14 mouse cellular contexts compared by ENCODE assay signal in genomic region chr1:20619363-20619762, GRCm38 (mm10). TPM values are rescaled to one million over a fixed set of nuclear protein-coding genes. Genes with fewer than 3 reads are reported as not detected.
A peak's percentile ranks its signal among the peaks of the same experiment; 100 is the strongest.
DNase-seq lines count a peak whose midpoint lies in the region; ATAC-seq and TF ChIP-seq lines count a peak whose summit lies in the region.
"Had no signal": no experiment of that assay in that cellular context is flagged by ENCODE, and none has a peak within 500 bp of the region (broad histone marks: within the 10 kb centered on the region; RNA-seq: fewer than 3 reads in every experiment).

No protein-coding gene starts in this region.

- H3K4me1 ChIP-seq in lung, embryonic 15.5 days, result 0 out of 2 replicates have a peak, but pooled peaks cover 7% of the 10 kb centered on the region
- no peaks in the 10 kb centered on the region for H3K4me1 ChIP-seq in hindbrain, embryonic 12.5 days
- H3K4me1 ChIP-seq: heart, embryonic 10.5 days had no signal

- H3K9ac ChIP-seq in lung, embryonic 15.5 days, result no peak overlapping the region
- H3K9ac ChIP-seq in hindbrain, embryonic 12.5 days, result no peak overlapping the region

- no peak for DNase-seq in lung, postnatal 25 days (ENCODE audit: low spot score)
- DNase-seq in Patski (ENCODE audit: low read depth, low spot score), result peak; percentile 93
- DNase-seq in kidney, adult 9 months, result peak; percentile 95
- DNase-seq in testis, postnatal 10 days (ENCODE audit: low spot score), result no peak
- DNase-seq: adrenal gland, adult 8-10 months; cerebellum, adult 9-10 months; heart, postnatal 4 days; left cerebral cortex, postnatal 4 days; thymus, postnatal 4 days had no signal

- POLR2A ChIA-PET in Patski (lab: Charles Lee), result interaction anchor here (1.1 kb wide), 1 partner anchor 60 kb away, joined by 3 read pairs; no protein-coding TSS in a partner anchor

- no peaks in the 10 kb centered on the region for H3K79me2 ChIP-seq in myocyte (ENCODE audit: control insufficient read depth, insufficient read depth)

- no peak overlapping the region for H3ac ChIP-seq in myocyte (ENCODE audit: control insufficient read depth, insufficient read length)

- no peaks in the 10 kb centered on the region for H3K9me3 ChIP-seq in lung, embryonic 15.5 days
- H3K9me3 ChIP-seq in hindbrain, embryonic 12.5 days (replicated peaks), result no peaks in the 10 kb centered on the region
- H3K9me3 ChIP-seq: heart, embryonic 10.5 days had no signal

- H3K36me3 ChIP-seq in lung, embryonic 15.5 days, result no peaks in the 10 kb centered on the region
- H3K36me3 ChIP-seq in myocyte (ENCODE audit: control insufficient read depth, insufficient read depth), result no peaks in the 10 kb centered on the region
- no peaks in the 10 kb centered on the region for H3K36me3 ChIP-seq in hindbrain, embryonic 12.5 days
- H3K36me3 ChIP-seq: heart, embryonic 10.5 days had no signal

- ATAC-seq in lung, embryonic 15.5 days (ENCODE audit: borderline replicate concordance, extremely low read depth, low FRiP score, low TSS enrichment), result peak; percentile 55; the same call in 1 of the 2 replicates
- peak; percentile 89 for ATAC-seq in Patski
- ATAC-seq in hindbrain, embryonic 12.5 days (ENCODE audit: low FRiP score), result no peak

- CTCF ChIA-PET in Patski (lab: Charles Lee), result interaction anchor here (1.7 kb wide), 1 partner anchor 59 kb away, joined by 4 read pairs; no protein-coding TSS in a partner anchor

- H3K4me3 ChIP-seq in lung, embryonic 15.5 days, result no peak overlapping the region
- no peak overlapping the region for H3K4me3 ChIP-seq in myocyte
- no peak overlapping the region for H3K4me3 ChIP-seq in hindbrain, embryonic 12.5 days
- H3K4me3 ChIP-seq: heart, embryonic 10.5 days had no signal

- H3K27ac ChIP-seq in lung, embryonic 15.5 days, result no peak overlapping the region
- H3K27ac ChIP-seq in hindbrain, embryonic 12.5 days, result no peak overlapping the region
- H3K27ac ChIP-seq: heart, embryonic 10.5 days had no signal

- H3K27me3 ChIP-seq in lung, embryonic 15.5 days, result no peaks in the 10 kb centered on the region
- H3K27me3 ChIP-seq in Patski, result no peaks in the 10 kb centered on the region
- H3K27me3 ChIP-seq in myocyte (ENCODE audit: control insufficient read depth, insufficient read depth, insufficient read length), result no peaks in the 10 kb centered on the region
- H3K27me3 ChIP-seq in hindbrain, embryonic 12.5 days, result no peaks in the 10 kb centered on the region

- peak; percentile 46 for TF ChIP-seq POLR2A in myocyte (IDR thresholded peaks at IDR 0.05; ENCODE audit: insufficient read length, low read depth)

- TF ChIP-seq CTCF in Patski (IDR thresholded peaks at IDR 0.05), result no peak

- in situ Hi-C loops in Patski (cut with MboI; ENCODE audit: low pct_unique_long_range_greater_than_20kb), result loop anchor here (5.0 to 10.0 kb wide), 2 partner anchors 33 to 265 kb away; no protein-coding TSS in a partner anchor

- 39% methylated on average over 3 of the region's 3 CpGs for WGBS in lung, embryonic 15.5 days
- WGBS in hindbrain, embryonic 12.5 days, result 65% methylated on average over 3 of the region's 3 CpGs

- no peak overlapping the region for H3K4me2 ChIP-seq in lung, embryonic 15.5 days
- peak overlapping the region; percentile 46 for H3K4me2 ChIP-seq in myocyte (ENCODE audit: low read depth)
- no peak overlapping the region for H3K4me2 ChIP-seq in hindbrain, embryonic 12.5 days (replicated peaks)

TF ChIP-seq in myocyte, 11 proteins besides CTCF, POLR2A, EP300 and RAD21:
- TF ChIP-seq MYOD1 (IDR thresholded peaks at IDR 0.05; ENCODE audit: control insufficient read depth in 1 of 3, insufficient read length in 2 of 3, low read depth in 2 of 3) (peak in 2 of 3 experiments; percentile 55 to 75), TCF12 (IDR thresholded peaks at IDR 0.05; ENCODE audit: insufficient read depth, poor library complexity, severe bottlenecking) (peak; percentile 9), SRF (IDR thresholded peaks at IDR 0.05; ENCODE audit: control insufficient read depth, insufficient read length, low read depth) (no peak), POLR2AphosphoS2 (IDR thresholded peaks at IDR 0.05; ENCODE audit: insufficient read length, low read depth) (no peak), REST (IDR thresholded peaks at IDR 0.05; ENCODE audit: insufficient read depth, insufficient read length) (no peak), CEBPB (IDR thresholded peaks at IDR 0.05; ENCODE audit: insufficient read depth, poor library complexity, severe bottlenecking) (no peak), MAX (IDR thresholded peaks at IDR 0.05; ENCODE audit: low read depth) (peak; percentile 35), TCF3 (IDR thresholded peaks at IDR 0.05; ENCODE audit: insufficient read length, low read depth) (no peak), MYOG (IDR thresholded peaks at IDR 0.05; ENCODE audit: control insufficient read depth in 1 of 3, insufficient read depth in 1 of 3, insufficient read length in 2 of 3, low read depth in 2 of 3) (peak in 2 of 3 experiments; percentile 51 to 85), USF1 (IDR thresholded peaks at IDR 0.05; ENCODE audit: low read depth) (peak; percentile 72), E2F4 (IDR thresholded peaks at IDR 0.05; ENCODE audit: insufficient read depth) (no peak)

RNA-seq across cellular contexts. Expression of gene Pkhd1, which starts 1.5 kb away (rescaled TPM):
- 0.57 TPM in 2 replicates for polyA plus RNA-seq in lung, embryonic 15.5 days (2015; fragmentation: Nextera tagmentation; extraction: Ambion mirVana)
- polyA plus RNA-seq in Patski (2021) (58.4 TPM), myocyte (2012; fragmentation: generic; extraction: Trizol) (1.1 TPM)
- polyA plus RNA-seq in hindbrain, embryonic 12.5 days (2016; fragmentation: Nextera tagmentation; extraction: Ambion mirVana), result 0.01 TPM in 1 of 2 replicates, not detected in the other
- polyA plus RNA-seq: forebrain, embryonic 11.5 days had no signal

Comparison
In these comparisons a context has a peak if more than half of its experiments do, and no peak if none do; other contexts are left out.
1. DNase-seq: peak in Patski (single experiment) and kidney, adult 9 months (single experiment); none in lung, postnatal 25 days (single experiment) and testis, postnatal 10 days (single experiment).
2. RNA of gene Pkhd1, which starts 1.5 kb away (polyA plus RNA-seq): 58.4 TPM in Patski (single experiment); 1.1 TPM in myocyte (single experiment), 0.57 TPM in lung, embryonic 15.5 days and 0.01 TPM in hindbrain, embryonic 12.5 days; every median in the first group is over 10 times any median in the second.